Mouse (Mus musculus) left cerebral cortex, adult 9 months (tissue): ENCODE data around the gene Lrtm1.

Experiments
- DNase-seq, 2 experiments: peaks; one replicate each; pipeline ENCODE4 v3.0.0; 2022; ENCODE audit warnings: low spot score in 2 of 2

Lrtm1 gene

GRCm38 (mm10) chr14:29031858-29032395, 13.9 kb downstream of the Lrtm1 start:
- DNase-seq: no peak

- no peak for DNase-seq
Measured at GRCm38 (mm10) chr14:29038246-29038645, 20.2 kb downstream of the Lrtm1 start.

GRCm38 (mm10) chr14:29040606-29041364, 22.8 kb downstream of the Lrtm1 start:
- no peak for DNase-seq

GRCm38 (mm10) chr14:29041498-29041897, 23.5 kb downstream of the Lrtm1 start:
- no peak for DNase-seq

GRCm38 (mm10) chr14:29042355-29042754, 24.3 kb downstream of the Lrtm1 start:
- DNase-seq: no peak

GRCm38 (mm10) chr14:29051951-29052835, 34.2 kb downstream of the Lrtm1 start:
- no peak for DNase-seq

GRCm38 (mm10) chr14:29060679-29061078, 42.7 kb downstream of the Lrtm1 start:
- DNase-seq: no peak

- no peak for DNase-seq
Measured at GRCm38 (mm10) chr14:29061491-29061890, 43.5 kb downstream of the Lrtm1 start.

GRCm38 (mm10) chr14:29062676-29063075, 44.7 kb downstream of the Lrtm1 start:
- no peak for DNase-seq

- DNase-seq: no peak
Measured at GRCm38 (mm10) chr14:29073747-29074146, 55.7 kb downstream of the Lrtm1 start.

GRCm38 (mm10) chr14:29077418-29077817, 59.4 kb downstream of the Lrtm1 start:
- no peak for DNase-seq

- no peak for DNase-seq
Measured at GRCm38 (mm10) chr14:29080228-29080627, 62.2 kb downstream of the Lrtm1 start.

- DNase-seq: no peak
Measured at GRCm38 (mm10) chr14:29080630-29081029, 62.6 kb downstream of the Lrtm1 start.

GRCm38 (mm10) chr14:29082171-29082570, 64.2 kb downstream of the Lrtm1 start:
- no peak for DNase-seq
